Mouse (Mus musculus) heart, postnatal 0 days (tissue): ENCODE results near the gene Pam.

ENCODE experiments used
- CTCF ChIP-seq: IDR thresholded peaks from 2 replicates; pipeline ENCODE4 v1.5.1; 2016; ENCODE audit warnings: antibody characterized with exemption, control low read depth, low read depth
- EP300 ChIP-seq: IDR thresholded peaks from 2 replicates; pipeline ENCODE4 v1.6.1; 2016; ENCODE audit warnings: antibody characterized with exemption, low read depth

GRCm38 (mm10) chr1:97769904-97770753 is 325.3 kb downstream of the Pam start, which contains the start of the genes Gin1 and Ppip5k2:
- TF ChIP-seq EP300 (peak; percentile 77), CTCF (peak; percentile 40)
